Mouse (Mus musculus): ENCODE measurements around the gene Bcdin3d. TPM values are rescaled to one million over a fixed set of nuclear protein-coding genes. Genes with fewer than 3 reads are reported as not detected.

Bcdin3d gene
- polyA plus RNA-seq, 1 experiment from 2014 or later: 18.1 TPM

- no peak overlapping the region for H3K4me3 ChIP-seq (ENCODE audit: low read depth, low read length)
- 0 out of 2 replicates have a peak, but pooled peaks cover 2% of the 10 kb centered on the region for H3K4me1 ChIP-seq (ENCODE audit: control insufficient read depth, insufficient read depth, low read length)
- H3K4me2 ChIP-seq (ENCODE audit: low read depth): no peak overlapping the region
- no peak for DNase-seq (ENCODE audit: low spot score)
- WGBS: 88% methylated on average over 31 of the region's 31 CpGs
- no peak overlapping the region for H3K27ac ChIP-seq (ENCODE audit: low read depth, low read length)
- no peaks in the 10 kb centered on the region for H3K27me3 ChIP-seq (ENCODE audit: control insufficient read depth, insufficient read depth, low read length)
- no peaks in the 10 kb centered on the region for H3K36me3 ChIP-seq (ENCODE audit: control insufficient read depth, insufficient read depth, low read length)
- ATAC-seq (ENCODE audit: insufficient read depth, low FRiP score, low TSS enrichment): no peak
- H3K9ac ChIP-seq (ENCODE audit: low read length): no peak overlapping the region
- H3K9me3 ChIP-seq (ENCODE audit: control insufficient read depth, low read length): no peaks in the 10 kb centered on the region
Observed at GRCm38 (mm10) chr15:99470224-99470761, 4.2 kb downstream of the Bcdin3d start.

GRCm38 (mm10) chr15:99469736-99470135 is 4.8 kb downstream of the Bcdin3d start:
- WGBS: 95% methylated on average over 4 of the region's 4 CpGs
- Histone ChIP-seq H3K27me3 (ENCODE audit: control insufficient read depth, insufficient read depth, low read length) (no peaks in the 10 kb centered on the region), H3K4me3 (ENCODE audit: low read depth, low read length) (no peak overlapping the region), H3K9ac (ENCODE audit: low read length) (no peak overlapping the region), H3K9me3 (ENCODE audit: control insufficient read depth, low read length) (no peaks in the 10 kb centered on the region), H3K4me1 (ENCODE audit: control insufficient read depth, insufficient read depth, low read length) (0 out of 2 replicates have a peak, but pooled peaks cover 2% of the 10 kb centered on the region), H3K36me3 (ENCODE audit: control insufficient read depth, insufficient read depth, low read length) (no peaks in the 10 kb centered on the region), H3K27ac (ENCODE audit: low read depth, low read length) (no peak overlapping the region), H3K4me2 (ENCODE audit: low read depth) (no peak overlapping the region)
- DNase-seq (ENCODE audit: low spot score) (no peak), ATAC-seq (ENCODE audit: insufficient read depth, low FRiP score, low TSS enrichment) (no peak)

- Histone ChIP-seq H3K4me1 (ENCODE audit: control insufficient read depth, insufficient read depth, low read length) (0 out of 2 replicates have a peak, but pooled peaks cover 2% of the 10 kb centered on the region), H3K4me3 (ENCODE audit: low read depth, low read length) (no peak overlapping the region), H3K27me3 (ENCODE audit: control insufficient read depth, insufficient read depth, low read length) (no peaks in the 10 kb centered on the region), H3K9ac (ENCODE audit: low read length) (no peak overlapping the region), H3K9me3 (ENCODE audit: control insufficient read depth, low read length) (no peaks in the 10 kb centered on the region), H3K36me3 (ENCODE audit: control insufficient read depth, insufficient read depth, low read length) (no peaks in the 10 kb centered on the region), H3K27ac (ENCODE audit: low read depth, low read length) (no peak overlapping the region), H3K4me2 (ENCODE audit: low read depth) (no peak overlapping the region)
- WGBS: 51% methylated on average over 3 of the region's 3 CpGs
- no peak for ATAC-seq (ENCODE audit: insufficient read depth, low FRiP score, low TSS enrichment)
- DNase-seq (ENCODE audit: low spot score): peak; percentile 55
Observed at GRCm38 (mm10) chr15:99469067-99469466, 5.5 kb downstream of the Bcdin3d start.

- Histone ChIP-seq H3K4me1 (ENCODE audit: control insufficient read depth, insufficient read depth, low read length) (peaks cover 2% of the 10 kb centered on the region), H3K36me3 (ENCODE audit: control insufficient read depth, insufficient read depth, low read length) (no peaks in the 10 kb centered on the region), H3K4me3 (ENCODE audit: low read depth, low read length) (no peak overlapping the region), H3K9ac (ENCODE audit: low read length) (no peak overlapping the region), H3K27ac (ENCODE audit: low read depth, low read length) (no peak overlapping the region), H3K4me2 (ENCODE audit: low read depth) (no peak overlapping the region), H3K27me3 (ENCODE audit: control insufficient read depth, insufficient read depth, low read length) (no peaks in the 10 kb centered on the region), H3K9me3 (ENCODE audit: control insufficient read depth, low read length) (no peaks in the 10 kb centered on the region)
- ATAC-seq (ENCODE audit: insufficient read depth, low FRiP score, low TSS enrichment) (no peak), DNase-seq (ENCODE audit: low spot score) (peak; percentile 9)
- WGBS: 67% methylated on average over 13 of the region's 13 CpGs
Observed at GRCm38 (mm10) chr15:99463194-99463593, 11.3 kb downstream of the Bcdin3d start.

GRCm38 (mm10) chr15:99457606-99458401 is 16.7 kb downstream of the Bcdin3d start, which contains the start of gene Nckap5l:
TSS of gene Nckap5l (minus strand) at chr15:99457748.
- Histone ChIP-seq H3K4me3 (ENCODE audit: low read depth, low read length) (peak within 1 kb of the TSS; percentile 88), H3K4me2 (ENCODE audit: low read depth) (peak within 1 kb of the TSS; percentile 78), H3K36me3 (ENCODE audit: control insufficient read depth, insufficient read depth, low read length) (no peaks in the 10 kb centered on the region), H3K27ac (ENCODE audit: low read depth, low read length) (peak within 1 kb of the TSS; percentile 76), H3K27me3 (ENCODE audit: control insufficient read depth, insufficient read depth, low read length) (no peaks in the 10 kb centered on the region), H3K9ac (ENCODE audit: low read length) (peak within 1 kb of the TSS; percentile 72), H3K4me1 (ENCODE audit: control insufficient read depth, insufficient read depth, low read length) (peaks cover 17% of the 10 kb centered on the region), H3K9me3 (ENCODE audit: control insufficient read depth, low read length) (no peaks in the 10 kb centered on the region)
- DNase-seq (ENCODE audit: low spot score) (peak; percentile 94), ATAC-seq (ENCODE audit: insufficient read depth, low FRiP score, low TSS enrichment) (peak; percentile 94)
- 1% methylated on average over 38 of the region's 45 CpGs for WGBS

- 1% methylated on average over 36 of the region's 43 CpGs for WGBS
- Histone ChIP-seq H3K9me3 (ENCODE audit: control insufficient read depth, low read length) (no peaks in the 10 kb centered on the region), H3K9ac (ENCODE audit: low read length) (peak overlapping the region; percentile 72), H3K36me3 (ENCODE audit: control insufficient read depth, insufficient read depth, low read length) (peaks cover 2% of the 10 kb centered on the region; the same call in 1 of the 2 replicates), H3K4me2 (ENCODE audit: low read depth) (peak overlapping the region; percentile 78), H3K27ac (ENCODE audit: low read depth, low read length) (peak overlapping the region; percentile 76), H3K4me3 (ENCODE audit: low read depth, low read length) (peak overlapping the region; percentile 88), H3K27me3 (ENCODE audit: control insufficient read depth, insufficient read depth, low read length) (no peaks in the 10 kb centered on the region), H3K4me1 (ENCODE audit: control insufficient read depth, insufficient read depth, low read length) (peaks cover 17% of the 10 kb centered on the region)
- peak; percentile 66 for DNase-seq (ENCODE audit: low spot score)
- ATAC-seq (ENCODE audit: insufficient read depth, low FRiP score, low TSS enrichment): peak; percentile 75
Observed at GRCm38 (mm10) chr15:99456963-99457605, 17.4 kb downstream of the Bcdin3d start.

GRCm38 (mm10) chr15:99456338-99456962 is 18.1 kb downstream of the Bcdin3d start:
- Histone ChIP-seq H3K4me3 (ENCODE audit: low read depth, low read length) (peak overlapping the region; percentile 88), H3K36me3 (ENCODE audit: control insufficient read depth, insufficient read depth, low read length) (peaks cover 2% of the 10 kb centered on the region; the same call in 1 of the 2 replicates), H3K9ac (ENCODE audit: low read length) (peak overlapping the region; percentile 72), H3K4me2 (ENCODE audit: low read depth) (peak overlapping the region; percentile 78), H3K4me1 (ENCODE audit: control insufficient read depth, insufficient read depth, low read length) (peaks cover 17% of the 10 kb centered on the region), H3K27ac (ENCODE audit: low read depth, low read length) (peak overlapping the region; percentile 76), H3K9me3 (ENCODE audit: control insufficient read depth, low read length) (no peaks in the 10 kb centered on the region), H3K27me3 (ENCODE audit: control insufficient read depth, insufficient read depth, low read length) (no peaks in the 10 kb centered on the region)
- 19% methylated on average over 7 of the region's 7 CpGs for WGBS
- ATAC-seq (ENCODE audit: insufficient read depth, low FRiP score, low TSS enrichment): no peak
- DNase-seq (ENCODE audit: low spot score): no peak

GRCm38 (mm10) chr15:99455415-99455814 is 19.1 kb downstream of the Bcdin3d start:
- H3K4me2 ChIP-seq (ENCODE audit: low read depth): no peak overlapping the region

More at GRCm38 (mm10) chr15:99455415-99455814, 19.1 kb downstream of the Bcdin3d start:
- WGBS: 80% methylated on average over 3 of the region's 3 CpGs
- Histone ChIP-seq H3K4me3 (ENCODE audit: low read depth, low read length) (no peak overlapping the region), H3K27me3 (ENCODE audit: control insufficient read depth, insufficient read depth, low read length) (no peaks in the 10 kb centered on the region), H3K9ac (ENCODE audit: low read length) (no peak overlapping the region), H3K4me1 (ENCODE audit: control insufficient read depth, insufficient read depth, low read length) (peaks cover 17% of the 10 kb centered on the region), H3K9me3 (ENCODE audit: control insufficient read depth, low read length) (no peaks in the 10 kb centered on the region), H3K36me3 (ENCODE audit: control insufficient read depth, insufficient read depth, low read length) (peaks cover 2% of the 10 kb centered on the region; the same call in 1 of the 2 replicates), H3K27ac (ENCODE audit: low read depth, low read length) (no peak overlapping the region)
- no peak for ATAC-seq (ENCODE audit: insufficient read depth, low FRiP score, low TSS enrichment)
- no peak for DNase-seq (ENCODE audit: low spot score)
